9 mouse cellular contexts compared by ENCODE assay signal in genomic region chr8:79680965-79681364, GRCm38 (mm10). TPM values are rescaled to one million over a fixed set of nuclear protein-coding genes. Genes with fewer than 3 reads are reported as not detected.
DNase-seq lines count a peak whose midpoint lies in the region; ATAC-seq and TF ChIP-seq lines count a peak whose summit lies in the region.
"Had no signal": no experiment of that assay in that cellular context is flagged by ENCODE, and none has a peak within 500 bp of the region (broad histone marks: within the 10 kb centered on the region; RNA-seq: fewer than 3 reads in every experiment).

No protein-coding gene starts in this region.

- TF ChIP-seq EP300 in MEL (IDR thresholded peaks at IDR 0.05; ENCODE audit: low read depth in 1 of 2, low read length in 2 of 2): no peak

- H3K9me3 ChIP-seq in MEL (replicated peaks; ENCODE audit: insufficient read depth, low read length): no peaks in the 10 kb centered on the region
- no peaks in the 10 kb centered on the region for H3K9me3 ChIP-seq in hindbrain, embryonic 11.5 days (ENCODE audit: control insufficient read depth, low read length)
- H3K9me3 ChIP-seq in midbrain, embryonic 10.5 days (replicated peaks): no peaks in the 10 kb centered on the region

- peaks cover 15 to 22% of the 10 kb centered on the region in 2 experiments for H3K36me3 ChIP-seq in MEL (ENCODE audit: control insufficient read depth in 1 of 2, insufficient read depth in 2 of 2, low read length in 2 of 2)
- H3K36me3 ChIP-seq in hindbrain, embryonic 11.5 days (ENCODE audit: control insufficient read depth, insufficient read depth, low read length): no peaks in the 10 kb centered on the region
- H3K36me3 ChIP-seq in midbrain, embryonic 10.5 days: peaks cover 61% of the 10 kb centered on the region

- no peak overlapping the region for H3K27ac ChIP-seq in MEL (ENCODE audit: control insufficient read depth, low read depth, low read length)
- no peak overlapping the region for H3K27ac ChIP-seq in hindbrain, embryonic 11.5 days (ENCODE audit: low read depth, low read length)
- H3K27ac ChIP-seq in midbrain, embryonic 10.5 days (replicated peaks): no peak overlapping the region

- no peak; a peak in 1 of 4 replicates for TF ChIP-seq POLR2A in MEL (IDR thresholded peaks at IDR 0.05; ENCODE audit: control insufficient read depth in 1 of 2, insufficient read depth in 1 of 2, low read depth in 1 of 2, low read length in 2 of 2, poor library complexity in 1 of 2)

- no peak for TF ChIP-seq CTCF in MEL (IDR thresholded peaks at IDR 0.05 in 2 of 3, conservative IDR thresholded peaks at IDR 0.05 in 1 of 3; ENCODE audit: control insufficient read depth in 1 of 3, insufficient read depth in 1 of 3, low read depth in 2 of 3, low read length in 3 of 3, poor library complexity in 1 of 3, severe bottlenecking in 1 of 3)

- no peaks in the 10 kb centered on the region for H3K79me2 ChIP-seq in MEL (ENCODE audit: control insufficient read depth, insufficient read depth, low read length, poor library complexity)

- peak overlapping the region; percentile 76 for H3K9ac ChIP-seq in MEL (ENCODE audit: control insufficient read depth, low read depth, low read length, poor library complexity, severe bottlenecking)
- no peak overlapping the region for H3K9ac ChIP-seq in hindbrain, embryonic 11.5 days (ENCODE audit: low read depth, low read length)

- TF ChIP-seq RAD21 in MEL (IDR thresholded peaks at IDR 0.05; ENCODE audit: low read depth, low read length): no peak

- ATAC-seq in frontal cortex, adult (ENCODE audit: low TSS enrichment): peak; percentile 24
- peak; percentile 64; the same call in 1 of the 2 replicates for ATAC-seq in hindbrain, embryonic 11.5 days (ENCODE audit: low FRiP score)

- DNase-seq in frontal cortex, postnatal 14 days (ENCODE audit: low spot score in 2 of 2): no peak
- DNase-seq in MEL (ENCODE audit: low read depth, low spot score): no peak
- no peak for DNase-seq in hindbrain, embryonic 11.5 days (ENCODE audit: low spot score)
- no peak for DNase-seq in midbrain, embryonic 10.5 days (ENCODE audit: low spot score)
- no peak for DNase-seq in right cerebral cortex, postnatal 14 days
- DNase-seq in left cerebral cortex, adult 18-20 months (ENCODE audit: low spot score in 2 of 2): no peak
- no peak for DNase-seq in kidney, adult 9 months
- DNase-seq: kidney, adult 11 months had no signal

- peak overlapping the region; percentile 48 for H3K4me2 ChIP-seq in hindbrain, embryonic 11.5 days (replicated peaks; ENCODE audit: low read depth, low read length)

- no peaks in the 10 kb centered on the region for H3K27me3 ChIP-seq in MEL (ENCODE audit: control insufficient read depth in 1 of 2, insufficient read depth in 2 of 2, low read length in 2 of 2)
- no peaks in the 10 kb centered on the region for H3K27me3 ChIP-seq in hindbrain, embryonic 11.5 days (ENCODE audit: control insufficient read depth, insufficient read depth, low read length)
- H3K27me3 ChIP-seq in midbrain, embryonic 10.5 days (ENCODE audit: low read depth, poor library complexity, severe bottlenecking): no peaks in the 10 kb centered on the region

- WGBS in hindbrain, embryonic 11.5 days: 48% methylated on average over 2 of the region's 2 CpGs
- WGBS in midbrain, embryonic 10.5 days: 43% methylated on average over 2 of the region's 2 CpGs

- peak overlapping the region; percentile 72 to 91 for H3K4me3 ChIP-seq in MEL (ENCODE audit: control insufficient read depth in 1 of 2, insufficient read depth in 1 of 2, low read depth in 2 of 2, low read length in 2 of 2)
- H3K4me3 ChIP-seq in hindbrain, embryonic 11.5 days (ENCODE audit: low read depth, low read length): peak overlapping the region; percentile 19; the same call in 1 of the 2 replicates
- peak overlapping the region; percentile 50 for H3K4me3 ChIP-seq in midbrain, embryonic 10.5 days

- H3K4me1 ChIP-seq in MEL (ENCODE audit: control insufficient read depth in 1 of 2, insufficient read depth in 2 of 2, low read length in 2 of 2): peaks cover 9 to 12% of the 10 kb centered on the region in 2 experiments
- no peaks in the 10 kb centered on the region for H3K4me1 ChIP-seq in hindbrain, embryonic 11.5 days (replicated peaks; ENCODE audit: control insufficient read depth, insufficient read depth, low read length)
- H3K4me1 ChIP-seq in midbrain, embryonic 10.5 days: peaks cover 10% of the 10 kb centered on the region

TF ChIP-seq in MEL, 35 proteins besides CTCF, POLR2A, EP300 and RAD21:
- TF ChIP-seq MAX (IDR thresholded peaks at IDR 0.05; ENCODE audit: low read length): 0 out of 2 replicates have a peak, but pooled peaks have one; percentile 15
- peak; percentile 47 for TF ChIP-seq MXI1 (IDR thresholded peaks at IDR 0.05; ENCODE audit: low read depth, low read length)
- no peak for TF ChIP-seq NRF1 (IDR thresholded peaks at IDR 0.05; ENCODE audit: insufficient read depth, low read depth, low read length, poor library complexity, severe bottlenecking)

RNA-seq across cellular contexts. Expression of gene Abce1, which starts 30.6 kb away (rescaled TPM):
- total RNA-seq in MEL (2012; rRNA removed): 174 and 180 TPM in 2 replicates
- polyA plus RNA-seq in MEL (2012; ENCODE audit: insufficient read depth in 1 of 2, insufficient read length in 2 of 2, low read depth in 1 of 2, low replicate concordance in 2 of 2, missing spikeins in 1 of 2): 100 to 1,000 TPM; 141 to 293 TPM
- 129 and 146 TPM in 2 replicates for polyA plus RNA-seq in hindbrain, embryonic 11.5 days (2014; fragmentation: Nextera tagmentation; extraction: Ambion mirVana)
- polyA plus RNA-seq in midbrain, embryonic 10.5 days (2016; fragmentation: Nextera tagmentation; extraction: Ambion mirVana): 132 and 142 TPM in 2 replicates
- 10 to 100 TPM; 64.3 to 70.0 TPM for total RNA-seq in left cerebral cortex, adult 18-20 months (2021)

RNA-seq across cellular contexts. Expression of gene Anapc10, which starts 30.7 kb away (rescaled TPM):
- total RNA-seq in MEL (2012; rRNA removed): 16.2 and 17.2 TPM in 2 replicates
- polyA plus RNA-seq in MEL (2012; ENCODE audit: insufficient read depth in 1 of 2, insufficient read length in 2 of 2, low read depth in 1 of 2, low replicate concordance in 2 of 2, missing spikeins in 1 of 2): 10 to 100 TPM in 1 of 2 experiments, not detected in 1; 19.1 TPM
- polyA plus RNA-seq in hindbrain, embryonic 11.5 days (2014; fragmentation: Nextera tagmentation; extraction: Ambion mirVana): 38.5 and 39.2 TPM in 2 replicates
- polyA plus RNA-seq in midbrain, embryonic 10.5 days (2016; fragmentation: Nextera tagmentation; extraction: Ambion mirVana): 42.0 and 43.4 TPM in 2 replicates
- total RNA-seq in left cerebral cortex, adult 18-20 months (2021): 10 to 100 TPM in 1 of 2 experiments, 1 to 10 TPM in 1; 9.6 to 10.4 TPM

RNA-seq across cellular contexts. Expression of gene Otud4, which starts 41.5 kb away (rescaled TPM):
- total RNA-seq in MEL (2012; rRNA removed): 42.8 and 45.3 TPM in 2 replicates
- polyA plus RNA-seq in MEL (2012; ENCODE audit: insufficient read depth in 1 of 2, insufficient read length in 2 of 2, low read depth in 1 of 2, low replicate concordance in 2 of 2, missing spikeins in 1 of 2): 10 to 100 TPM; 51.7 to 53.4 TPM
- polyA plus RNA-seq in hindbrain, embryonic 11.5 days (2014; fragmentation: Nextera tagmentation; extraction: Ambion mirVana): 22.8 and 24.3 TPM in 2 replicates
- polyA plus RNA-seq in midbrain, embryonic 10.5 days (2016; fragmentation: Nextera tagmentation; extraction: Ambion mirVana): 15.3 and 15.4 TPM in 2 replicates
- 10 to 100 TPM; 38.2 to 40.8 TPM for total RNA-seq in left cerebral cortex, adult 18-20 months (2021)

Comparison
In these comparisons a context has a peak if more than half of its experiments do, and no peak if none do; other contexts are left out.
1. H3K4me3 ChIP-seq: peak in every context shown above with its lines; median percentile 82 in MEL; 50 in midbrain, embryonic 10.5 days; 19 in hindbrain, embryonic 11.5 days.